Mouse (Mus musculus): ENCODE results near the gene Rhebl1.

GRCm38 (mm10) chr15:98849165-98849564 is 45.2 kb downstream of the Rhebl1 start:
- TF ChIP-seq POLR2A (IDR thresholded peaks at IDR 0.05; ENCODE audit: borderline replicate concordance, extremely low read depth, insufficient read depth, insufficient read length, poor library complexity, severe bottlenecking) (no peak), CTCF (IDR thresholded peaks at IDR 0.05; ENCODE audit: borderline replicate concordance, extremely low read depth, insufficient read depth, insufficient read length) (no peak)
